Mouse (Mus musculus) embryonic facial prominence, embryonic 14.5 days (tissue): Measurements from ENCODE around the gene Dbil5. TPM values are rescaled to one million over a fixed set of nuclear protein-coding genes. Genes with fewer than 3 reads are reported as not detected.

Experiments used
- ATAC-seq: fragments of 200-750 bp; cut with Nextera tagmentation; 2 replicates; pipeline ENCODE4 v1.8.0; 2017; ENCODE audit warnings: low read depth, moderate number of reproducible peaks, moderate TSS enrichment
- DNase-seq: peaks from one replicate; pipeline ENCODE4 v3.0.0-alpha.2; 2015; ENCODE audit warnings: low spot score
- H3K27ac ChIP-seq: fragments of 300-500 bp; sonication (generic); replicated peaks from 2 replicates; pipeline ENCODE4 v1.5.1; 2014; ENCODE audit warnings: low read depth, mild to moderate bottlenecking, low read length, moderate library complexity
- H3K27me3 ChIP-seq: fragments of 300-500 bp; sonication (generic); replicated peaks from 2 replicates; pipeline ENCODE4 v1.6.1; 2014; ENCODE audit warnings: low read length; ENCODE audit not compliant: control insufficient read depth, insufficient read depth
- H3K36me3 ChIP-seq: fragments of 300-500 bp; sonication (generic); 2 replicates; pipeline ENCODE4 v1.6.1; 2014; ENCODE audit warnings: low read length, mixed read lengths; ENCODE audit not compliant: control insufficient read depth, insufficient read depth
- H3K4me1 ChIP-seq: fragments of 300-500 bp; sonication (generic); 2 replicates; pipeline ENCODE4 v1.6.1; 2014; ENCODE audit warnings: antibody characterized with exemption, low read length; ENCODE audit not compliant: control insufficient read depth, insufficient read depth
- H3K4me2 ChIP-seq: fragments of 300-500 bp; sonication (generic); 2 replicates; pipeline ENCODE4 v1.6.1; 2014; ENCODE audit warnings: low read depth, mild to moderate bottlenecking, low read length, moderate library complexity, mixed read lengths
- H3K4me3 ChIP-seq: fragments of 300-500 bp; sonication (generic); 2 replicates; pipeline ENCODE4 v1.5.1; 2014; ENCODE audit warnings: low read depth, mild to moderate bottlenecking, low read length
- H3K9ac ChIP-seq: fragments of 300-500 bp; sonication (generic); 2 replicates; pipeline ENCODE4 v1.6.1; 2014; ENCODE audit warnings: low read depth, mild to moderate bottlenecking, low read length, moderate library complexity, mixed read lengths
- H3K9me3 ChIP-seq: fragments of 300-500 bp; sonication (generic); 2 replicates; pipeline ENCODE4 v1.6.1; 2016; ENCODE audit warnings: low read length; ENCODE audit not compliant: control insufficient read depth
- WGBS: fragments of 180-500 bp; shearing (Covaris S2); extraction: QIAGEN DNeasy Blood & Tissue Kit; methylation state at CpG from one replicate; pipeline ENCODE4 v1.1.7; 2014; 5-methylcytosine and 5-hydroxymethylcytosine counted together
- polyA plus RNA-seq: library from polyadenylated mRNA; unstranded; fragments of >200 nt; fragmentation: Nextera tagmentation; extraction: Ambion mirVana; gene quantifications from 2 replicates; pipeline ENCODE4 v1.2.1, GENCODE M21; 2014

Dbil5 gene
- polyA plus RNA-seq, 1 experiment from 2014 or later, result 0.96 TPM

- Histone ChIP-seq H3K36me3 (peaks cover 40% of the 10 kb centered on the region; the same call in 1 of the 2 replicates), H3K27ac (no peak overlapping the region), H3K27me3 (no peaks in the 10 kb centered on the region), H3K4me2 (no peak overlapping the region), H3K9me3 (no peaks in the 10 kb centered on the region), H3K4me3 (no peak overlapping the region), H3K9ac (no peak overlapping the region), H3K4me1 (peaks cover 14% of the 10 kb centered on the region)
- DNase-seq, result no peak
- no peak for ATAC-seq
Observed at GRCm38 (mm10) chr11:76246439-76246838, 29.0 kb downstream of the Dbil5 start.

GRCm38 (mm10) chr11:76247239-76247638 is 29.8 kb downstream of the Dbil5 start:
- ATAC-seq, result no peak
- Histone ChIP-seq H3K4me3 (no peak overlapping the region), H3K9ac (no peak overlapping the region), H3K27me3 (no peaks in the 10 kb centered on the region), H3K36me3 (peaks cover 43% of the 10 kb centered on the region; the same call in 1 of the 2 replicates), H3K9me3 (no peaks in the 10 kb centered on the region), H3K27ac (no peak overlapping the region), H3K4me2 (no peak overlapping the region), H3K4me1 (peaks cover 14% of the 10 kb centered on the region)
- WGBS, result 48% methylated on average over 2 of the region's 2 CpGs
- no peak for DNase-seq

- peaks cover 49% of the 10 kb centered on the region; the same call in 1 of the 2 replicates for H3K36me3 ChIP-seq
- H3K9me3 ChIP-seq, result no peaks in the 10 kb centered on the region
- H3K4me2 ChIP-seq, result no peak overlapping the region
- 0 out of 2 replicates have a peak, but pooled peaks cover 11% of the 10 kb centered on the region for H3K4me1 ChIP-seq
- DNase-seq (peak; percentile 48), ATAC-seq (no peak)
- H3K4me3 ChIP-seq, result no peak overlapping the region
- WGBS, result 54% methylated on average over 3 of the region's 3 CpGs
- H3K9ac ChIP-seq, result no peak overlapping the region
- H3K27me3 ChIP-seq, result no peaks in the 10 kb centered on the region
- no peak overlapping the region for H3K27ac ChIP-seq
Observed at GRCm38 (mm10) chr11:76252036-76252435, 34.6 kb downstream of the Dbil5 start.

- WGBS, result 40% methylated on average over 5 of the region's 5 CpGs
- H3K27ac ChIP-seq, result peak overlapping the region; percentile 49
- peak; percentile 74 for ATAC-seq
Observed at GRCm38 (mm10) chr11:76253145-76253917, 35.9 kb downstream of the Dbil5 start.

GRCm38 (mm10) chr11:76253918-76254264 is 36.5 kb downstream of the Dbil5 start:
- Histone ChIP-seq H3K9ac (no peak overlapping the region), H3K27ac (no peak overlapping the region), H3K36me3 (peaks cover 47% of the 10 kb centered on the region)

More at GRCm38 (mm10) chr11:76253145-76253917, 35.9 kb downstream of the Dbil5 start:
- Histone ChIP-seq H3K9ac (no peak overlapping the region), H3K4me2 (no peak overlapping the region), H3K27me3 (no peaks in the 10 kb centered on the region), H3K36me3 (peaks cover 47% of the 10 kb centered on the region), H3K4me3 (no peak overlapping the region), H3K4me1 (0 out of 2 replicates have a peak, but pooled peaks cover 11% of the 10 kb centered on the region), H3K9me3 (no peaks in the 10 kb centered on the region)
- DNase-seq, result peak; percentile 91

GRCm38 (mm10) chr11:76255431-76256001 is 38.1 kb downstream of the Dbil5 start:
- Histone ChIP-seq H3K4me2 (no peak overlapping the region), H3K9ac (no peak overlapping the region), H3K36me3 (peaks cover 45% of the 10 kb centered on the region), H3K27me3 (no peaks in the 10 kb centered on the region), H3K9me3 (no peaks in the 10 kb centered on the region), H3K4me1 (0 out of 2 replicates have a peak, but pooled peaks cover 11% of the 10 kb centered on the region), H3K4me3 (no peak overlapping the region), H3K27ac (no peak overlapping the region; the same call in 1 of the 2 replicates)
- peak; percentile 19; the same call in 1 of the 2 replicates for ATAC-seq
- peak; percentile 61 for DNase-seq
- WGBS, result 41% methylated on average over 4 of the region's 4 CpGs

More at GRCm38 (mm10) chr11:76253918-76254264, 36.5 kb downstream of the Dbil5 start:
- H3K9me3 ChIP-seq, result no peaks in the 10 kb centered on the region
- ATAC-seq (peak; percentile 30; the same call in 1 of the 2 replicates), DNase-seq (no peak)
- WGBS, result 74% methylated on average over 4 of the region's 4 CpGs
- no peaks in the 10 kb centered on the region for H3K27me3 ChIP-seq
- H3K4me1 ChIP-seq, result 0 out of 2 replicates have a peak, but pooled peaks cover 11% of the 10 kb centered on the region
- no peak overlapping the region for H3K4me2 ChIP-seq
- no peak overlapping the region for H3K4me3 ChIP-seq

GRCm38 (mm10) chr11:76256129-76256528 is 38.7 kb downstream of the Dbil5 start:
- 0 out of 2 replicates have a peak, but pooled peaks cover 11% of the 10 kb centered on the region for H3K4me1 ChIP-seq
- DNase-seq, result no peak
- no peaks in the 10 kb centered on the region for H3K27me3 ChIP-seq
- H3K9me3 ChIP-seq, result no peaks in the 10 kb centered on the region
- no peak overlapping the region for H3K4me2 ChIP-seq
- ATAC-seq, result no peak
- H3K36me3 ChIP-seq, result peaks cover 45% of the 10 kb centered on the region
- H3K27ac ChIP-seq, result peak overlapping the region; percentile 13; the same call in 1 of the 2 replicates
- WGBS, result 19% methylated on average over 5 of the region's 5 CpGs
- no peak overlapping the region for H3K4me3 ChIP-seq
- H3K9ac ChIP-seq, result no peak overlapping the region; the same call in 1 of the 2 replicates

- peaks cover 52% of the 10 kb centered on the region for H3K36me3 ChIP-seq
- no peak overlapping the region for H3K4me2 ChIP-seq
- H3K27ac ChIP-seq, result no peak overlapping the region
- no peaks in the 10 kb centered on the region for H3K27me3 ChIP-seq
- DNase-seq, result no peak
- H3K9ac ChIP-seq, result no peak overlapping the region
- 0 out of 2 replicates have a peak, but pooled peaks cover 11% of the 10 kb centered on the region for H3K4me1 ChIP-seq
- no peaks in the 10 kb centered on the region for H3K9me3 ChIP-seq
- no peak overlapping the region for H3K4me3 ChIP-seq
- 79% methylated on average over 4 of the region's 4 CpGs for WGBS
- no peak for ATAC-seq
Observed at GRCm38 (mm10) chr11:76257386-76257785, 40.0 kb downstream of the Dbil5 start.
